Mouse (Mus musculus): ENCODE data around the gene Siva1. TPM values are rescaled to one million over a fixed set of nuclear protein-coding genes. Genes with fewer than 3 reads are reported as not detected.

Gene Siva1
- polyA plus RNA-seq, 2 experiments = 179 to 284 TPM

- Histone ChIP-seq H3K36me3 (ENCODE audit: control insufficient read depth, insufficient read depth, low read length) (peaks cover 26% of the 10 kb centered on the region), H3K27ac (replicated peaks; ENCODE audit: low read depth, low read length) (peak overlapping the region; percentile 88), H3K27me3 (ENCODE audit: control insufficient read depth, insufficient read depth, low read length) (no peaks in the 10 kb centered on the region), H3K4me2 (replicated peaks; ENCODE audit: low read depth, low read length, severe bottlenecking) (peak overlapping the region; percentile 88), H3K4me3 (replicated peaks; ENCODE audit: low read length) (peak overlapping the region; percentile 81), H3K9ac (ENCODE audit: low read depth, low read length, severe bottlenecking) (peak overlapping the region; percentile 80), H3K9me3 (ENCODE audit: control insufficient read depth, low read length) (no peaks in the 10 kb centered on the region), H3K4me1 (ENCODE audit: control insufficient read depth, insufficient read depth, low read length) (peaks cover 13% of the 10 kb centered on the region; the same call in 1 of the 2 replicates)
- WGBS = under 1% methylated on average over 72 of the region's 75 CpGs
- DNase-seq (ENCODE audit: low spot score) = no peak
- ATAC-seq (ENCODE audit: low FRiP score, low read depth) = peak; percentile 38; the same call in 1 of the 2 replicates
- TF ChIP-seq POLR2A (IDR thresholded peaks at IDR 0.05; ENCODE audit: borderline replicate concordance, extremely low read depth, insufficient read depth, insufficient read length) = peak; percentile 95
These were observed 502 bp downstream of the Siva1 start for GRCm38 (mm10) chr12:112644855-112645506.

- peak overlapping the region; percentile 80 for H3K9ac ChIP-seq (ENCODE audit: low read depth, low read length, severe bottlenecking)
- DNase-seq (ENCODE audit: low spot score) (no peak), ATAC-seq (ENCODE audit: low FRiP score, low read depth) (no peak)
- H3K4me2 ChIP-seq (replicated peaks; ENCODE audit: low read depth, low read length, severe bottlenecking) = peak overlapping the region; percentile 88
- H3K4me1 ChIP-seq (ENCODE audit: control insufficient read depth, insufficient read depth, low read length) = peaks cover 13% of the 10 kb centered on the region; the same call in 1 of the 2 replicates
- H3K27me3 ChIP-seq (ENCODE audit: control insufficient read depth, insufficient read depth, low read length) = no peaks in the 10 kb centered on the region
- no peak overlapping the region for H3K27ac ChIP-seq (replicated peaks; ENCODE audit: low read depth, low read length)
- 47% methylated on average over 6 of the region's 6 CpGs for WGBS
- TF ChIP-seq POLR2A (IDR thresholded peaks at IDR 0.05; ENCODE audit: borderline replicate concordance, extremely low read depth, insufficient read depth, insufficient read length) = no peak
- H3K36me3 ChIP-seq (ENCODE audit: control insufficient read depth, insufficient read depth, low read length) = peaks cover 38% of the 10 kb centered on the region
- no peaks in the 10 kb centered on the region for H3K9me3 ChIP-seq (ENCODE audit: control insufficient read depth, low read length)
- peak overlapping the region; percentile 81 for H3K4me3 ChIP-seq (replicated peaks; ENCODE audit: low read length)
These were observed 1.7 kb downstream of the Siva1 start for GRCm38 (mm10) chr12:112646139-112646538.

- 96% methylated on average over 5 of the region's 5 CpGs for WGBS
These were observed 3.6 kb downstream of the Siva1 start for GRCm38 (mm10) chr12:112648081-112648480.

GRCm38 (mm10) chr12:112651778-112652439 is 7.4 kb downstream of the Siva1 start:
- TF ChIP-seq POLR2A (IDR thresholded peaks at IDR 0.05; ENCODE audit: borderline replicate concordance, extremely low read depth, insufficient read depth, insufficient read length) = no peak
- no peak overlapping the region for H3K4me3 ChIP-seq (replicated peaks; ENCODE audit: low read length)
- H3K27me3 ChIP-seq (ENCODE audit: control insufficient read depth, insufficient read depth, low read length) = no peaks in the 10 kb centered on the region
- no peaks in the 10 kb centered on the region for H3K9me3 ChIP-seq (ENCODE audit: control insufficient read depth, low read length)
- no peak for DNase-seq (ENCODE audit: low spot score)
- no peaks in the 10 kb centered on the region for H3K4me1 ChIP-seq (ENCODE audit: control insufficient read depth, insufficient read depth, low read length)
- no peak overlapping the region for H3K4me2 ChIP-seq (replicated peaks; ENCODE audit: low read depth, low read length, severe bottlenecking)
- no peak overlapping the region for H3K9ac ChIP-seq (ENCODE audit: low read depth, low read length, severe bottlenecking)
- no peak for ATAC-seq (ENCODE audit: low FRiP score, low read depth)
- WGBS = 76% methylated on average over 5 of the region's 5 CpGs
- H3K36me3 ChIP-seq (ENCODE audit: control insufficient read depth, insufficient read depth, low read length) = peaks cover 91% of the 10 kb centered on the region
- no peak overlapping the region for H3K27ac ChIP-seq (replicated peaks; ENCODE audit: low read depth, low read length)

More at GRCm38 (mm10) chr12:112648081-112648480, 3.6 kb downstream of the Siva1 start:
- H3K27me3 ChIP-seq (ENCODE audit: control insufficient read depth, insufficient read depth, low read length) = no peaks in the 10 kb centered on the region
- H3K4me3 ChIP-seq (replicated peaks; ENCODE audit: low read length) = no peak overlapping the region
- no peak overlapping the region for H3K27ac ChIP-seq (replicated peaks; ENCODE audit: low read depth, low read length)
- peaks cover 13% of the 10 kb centered on the region; the same call in 1 of the 2 replicates for H3K4me1 ChIP-seq (ENCODE audit: control insufficient read depth, insufficient read depth, low read length)
- no peak for TF ChIP-seq POLR2A (IDR thresholded peaks at IDR 0.05; ENCODE audit: borderline replicate concordance, extremely low read depth, insufficient read depth, insufficient read length)
- peaks cover 53% of the 10 kb centered on the region for H3K36me3 ChIP-seq (ENCODE audit: control insufficient read depth, insufficient read depth, low read length)
- H3K4me2 ChIP-seq (replicated peaks; ENCODE audit: low read depth, low read length, severe bottlenecking) = no peak overlapping the region
- ATAC-seq (ENCODE audit: low FRiP score, low read depth) (no peak), DNase-seq (ENCODE audit: low spot score) (no peak)
- H3K9ac ChIP-seq (ENCODE audit: low read depth, low read length, severe bottlenecking) = no peak overlapping the region
- no peaks in the 10 kb centered on the region for H3K9me3 ChIP-seq (ENCODE audit: control insufficient read depth, low read length)

GRCm38 (mm10) chr12:112653157-112653824 is 8.8 kb downstream of the Siva1 start:
- WGBS = 52% methylated on average over 7 of the region's 7 CpGs
- Histone ChIP-seq H3K36me3 (ENCODE audit: control insufficient read depth, insufficient read depth, low read length) (peaks cover 95% of the 10 kb centered on the region), H3K27ac (replicated peaks; ENCODE audit: low read depth, low read length) (no peak overlapping the region), H3K4me2 (replicated peaks; ENCODE audit: low read depth, low read length, severe bottlenecking) (no peak overlapping the region), H3K27me3 (ENCODE audit: control insufficient read depth, insufficient read depth, low read length) (no peaks in the 10 kb centered on the region), H3K4me3 (replicated peaks; ENCODE audit: low read length) (no peak overlapping the region), H3K9ac (ENCODE audit: low read depth, low read length, severe bottlenecking) (no peak overlapping the region), H3K4me1 (ENCODE audit: control insufficient read depth, insufficient read depth, low read length) (no peaks in the 10 kb centered on the region), H3K9me3 (ENCODE audit: control insufficient read depth, low read length) (no peaks in the 10 kb centered on the region)
- ATAC-seq (ENCODE audit: low FRiP score, low read depth) (peak; percentile 57), DNase-seq (ENCODE audit: low spot score) (peak; percentile 88)
- TF ChIP-seq POLR2A (IDR thresholded peaks at IDR 0.05; ENCODE audit: borderline replicate concordance, extremely low read depth, insufficient read depth, insufficient read length) = no peak

Data from limb, embryonic 14.5 days (tissue).